Mouse (Mus musculus) neural tube, embryonic 14.5 days (tissue): ENCODE data around the gene Tmpo. TPM values are rescaled to one million over a fixed set of nuclear protein-coding genes. Genes with fewer than 3 reads are reported as not detected.
A peak's percentile ranks its signal among the peaks of the same experiment; 100 is the strongest.

ENCODE experiments used
- ATAC-seq: fragments of 200-750 bp; cut with Nextera tagmentation; 2 replicates; pipeline ENCODE4 v1.8.0; 2017; ENCODE audit warnings: low read depth, mild to moderate bottlenecking, moderate TSS enrichment, moderate library complexity
- H3K27ac ChIP-seq: fragments of 300-500 bp; sonication (generic); 2 replicates; pipeline ENCODE4 v1.5.1; 2014; ENCODE audit warnings: low read depth, mild to moderate bottlenecking, control low read depth, low read length, moderate library complexity, mixed read lengths
- H3K27me3 ChIP-seq: fragments of 300-500 bp; sonication (generic); 2 replicates; pipeline ENCODE4 v1.6.1; 2014; ENCODE audit warnings: low read length; ENCODE audit not compliant: control insufficient read depth, insufficient read depth
- H3K36me3 ChIP-seq: fragments of 300-500 bp; sonication (generic); 2 replicates; pipeline ENCODE4 v1.6.1; 2014; ENCODE audit warnings: low read length, mixed read lengths; ENCODE audit not compliant: control insufficient read depth, insufficient read depth
- H3K4me1 ChIP-seq: fragments of 300-500 bp; sonication (generic); 2 replicates; pipeline ENCODE4 v1.6.1; 2014; ENCODE audit warnings: low read length; ENCODE audit not compliant: control insufficient read depth, insufficient read depth
- H3K4me2 ChIP-seq: fragments of 300-500 bp; sonication (generic); 2 replicates; pipeline ENCODE4 v1.6.1; 2014; ENCODE audit warnings: mild to moderate bottlenecking, low read depth, low read length, control low read depth
- H3K4me3 ChIP-seq: fragments of 300-500 bp; sonication (generic); 2 replicates; pipeline ENCODE4 v1.5.1; 2014; ENCODE audit warnings: low read depth, low read length, control low read depth, mixed read lengths
- H3K9ac ChIP-seq: fragments of 300-500 bp; sonication (generic); replicated peaks from 2 replicates; pipeline ENCODE4 v1.6.1; 2014; ENCODE audit warnings: low read depth, mild to moderate bottlenecking, control low read depth, low read length, mixed read lengths
- H3K9me3 ChIP-seq: fragments of 300-500 bp; sonication (generic); 2 replicates; pipeline ENCODE4 v1.6.1; 2016; ENCODE audit warnings: low read length; ENCODE audit not compliant: control insufficient read depth
- WGBS: fragments of 180-500 bp; shearing (Covaris S2); extraction: QIAGEN DNeasy Blood & Tissue Kit; methylation state at CpG from one replicate; pipeline ENCODE4 v1.1.7; 2014; 5-methylcytosine and 5-hydroxymethylcytosine counted together
- polyA plus RNA-seq: library from polyadenylated mRNA; unstranded; fragments of >200 nt; fragmentation: Nextera tagmentation; extraction: Ambion mirVana; gene quantifications from 2 replicates; pipeline ENCODE4 v1.2.1, GENCODE M21; 2014

The Tmpo gene
- polyA plus RNA-seq, 1 experiment from 2014 or later, result 96.1 TPM

DNA sequence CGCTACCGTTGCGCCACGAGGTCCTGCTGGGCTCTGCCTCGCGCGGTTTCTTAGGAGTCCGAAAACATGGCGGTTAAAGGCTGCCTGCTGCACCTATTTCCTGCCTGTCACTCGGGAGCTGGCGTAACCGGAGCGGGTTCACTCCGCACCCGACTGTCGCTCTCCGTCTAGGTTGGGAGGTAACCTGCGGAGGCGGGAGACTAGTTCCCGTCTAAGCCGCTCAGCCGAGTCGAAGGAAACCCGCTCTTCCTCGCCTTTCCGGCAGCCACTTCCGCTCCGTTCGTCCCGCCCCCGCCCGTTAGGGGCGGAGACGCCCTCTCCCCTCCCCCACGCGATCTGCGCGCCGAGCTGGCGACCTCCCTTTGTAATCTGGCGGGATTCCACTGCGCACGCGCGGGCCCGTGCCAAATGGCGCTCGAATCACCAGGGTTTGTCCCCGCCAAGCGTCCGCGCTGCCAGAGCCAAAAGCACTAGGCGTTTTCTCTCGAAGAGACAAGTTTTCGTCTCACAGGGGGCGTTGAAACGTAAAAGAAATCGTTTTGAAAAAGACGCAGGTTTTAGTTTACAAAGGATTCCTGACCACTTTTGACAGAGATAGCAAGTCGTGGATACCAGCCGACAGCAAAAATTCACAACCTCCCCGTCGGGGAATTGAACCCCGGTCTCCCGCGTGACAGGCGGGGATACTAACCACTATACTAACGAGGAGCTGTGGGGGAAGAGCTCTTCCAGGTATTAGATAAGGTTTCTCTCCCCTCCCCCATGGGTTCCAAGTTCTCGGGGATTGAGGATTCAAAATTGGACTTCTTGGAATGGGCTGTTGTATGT lies 560 bp upstream of the Tmpo start:
- peak overlapping the region; percentile 56 for H3K4me3 ChIP-seq
- H3K9me3 ChIP-seq, result no peaks in the 10 kb centered on the region
- under 1% methylated on average over 69 of the region's 69 CpGs for WGBS
- H3K27me3 ChIP-seq, result no peaks in the 10 kb centered on the region
- peak overlapping the region; percentile 96 for H3K27ac ChIP-seq
- peak overlapping the region; percentile 42 for H3K4me2 ChIP-seq
- ATAC-seq, result peak; percentile 92
- no peaks in the 10 kb centered on the region for H3K36me3 ChIP-seq
- peaks cover 10% of the 10 kb centered on the region; the same call in 1 of the 2 replicates for H3K4me1 ChIP-seq
- peak overlapping the region; percentile 78 for H3K9ac ChIP-seq

DNA sequence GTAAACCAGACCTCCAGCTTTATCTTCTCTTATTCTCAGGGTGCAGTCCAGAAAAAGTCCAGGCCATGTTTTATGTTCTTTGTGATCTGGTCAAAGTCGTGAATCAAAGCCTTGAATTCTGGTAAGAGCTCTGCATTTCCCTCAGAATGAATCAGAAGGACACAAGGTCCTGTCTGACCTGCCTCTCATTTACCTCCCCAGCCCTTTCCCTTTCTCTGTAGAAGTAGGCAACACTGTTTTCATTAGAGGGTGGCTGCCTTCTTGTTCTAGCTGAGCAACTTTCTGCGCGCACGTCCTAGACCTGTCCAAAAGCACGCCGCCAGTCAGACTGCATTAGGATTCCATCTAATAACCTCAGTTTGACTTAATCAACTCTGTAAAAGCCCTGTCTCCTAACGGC lies 814 bp downstream of the Tmpo start:
- peak overlapping the region; percentile 56 for H3K4me3 ChIP-seq
- no peaks in the 10 kb centered on the region for H3K27me3 ChIP-seq
- peaks cover 10% of the 10 kb centered on the region; the same call in 1 of the 2 replicates for H3K4me1 ChIP-seq
- no peak for ATAC-seq
- no peaks in the 10 kb centered on the region for H3K9me3 ChIP-seq
- 25% methylated on average over 7 of the region's 7 CpGs for WGBS
- H3K9ac ChIP-seq, result peak overlapping the region; percentile 13; the same call in 1 of the 2 replicates
- peak overlapping the region; percentile 96; the same call in 1 of the 2 replicates for H3K27ac ChIP-seq
- H3K4me2 ChIP-seq, result peak overlapping the region; percentile 42
- no peaks in the 10 kb centered on the region for H3K36me3 ChIP-seq

DNA sequence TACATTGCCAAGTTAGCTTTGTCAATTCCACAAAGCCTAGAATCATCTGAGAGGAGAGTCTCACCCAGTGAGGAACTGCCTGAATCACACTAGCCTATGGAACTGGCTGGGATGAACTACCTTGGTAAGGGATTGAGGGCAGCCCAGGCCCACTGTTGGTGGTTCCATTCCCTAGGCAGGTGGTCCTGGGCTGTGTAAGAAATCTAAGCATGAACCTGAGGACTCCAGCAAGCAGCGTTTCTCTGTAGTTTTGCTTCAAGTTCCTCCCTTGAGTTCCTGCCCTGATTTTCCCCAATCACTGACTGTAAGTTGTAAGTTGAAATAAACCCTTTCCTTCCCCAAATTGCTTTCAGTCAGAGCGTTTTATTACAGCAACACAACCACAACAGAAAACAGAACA lies 1.3 kb downstream of the Tmpo start:
- Histone ChIP-seq H3K36me3 (no peaks in the 10 kb centered on the region), H3K4me3 (no peak overlapping the region), H3K4me2 (peak overlapping the region; percentile 42; the same call in 1 of the 2 replicates), H3K9me3 (no peaks in the 10 kb centered on the region), H3K9ac (no peak overlapping the region), H3K4me1 (peaks cover 10% of the 10 kb centered on the region; the same call in 1 of the 2 replicates), H3K27me3 (no peaks in the 10 kb centered on the region), H3K27ac (0 out of 2 replicates have a peak overlapping the region, but pooled peaks have one; percentile 23)
- 87% methylated on average over 2 of the region's 2 CpGs for WGBS
- ATAC-seq, result no peak

GRCm38 (mm10) chr10:91177201-91177600 lies 3.9 kb downstream of the Tmpo start:
- H3K4me2 ChIP-seq, result no peak overlapping the region
- no peaks in the 10 kb centered on the region for H3K9me3 ChIP-seq
- no peaks in the 10 kb centered on the region for H3K36me3 ChIP-seq
- H3K27me3 ChIP-seq, result no peaks in the 10 kb centered on the region
- no peak for ATAC-seq
- H3K9ac ChIP-seq, result no peak overlapping the region
- no peak overlapping the region for H3K27ac ChIP-seq
- whole genome bisulfite sequencing, result 57% methylated on average over 3 of the region's 4 CpGs
- no peak overlapping the region for H3K4me3 ChIP-seq
- peaks cover 5% of the 10 kb centered on the region; the same call in 1 of the 2 replicates for H3K4me1 ChIP-seq

GRCm38 (mm10) chr10:91172329-91173100 lies 8.6 kb downstream of the Tmpo start:
- WGBS, result 81% methylated on average over 14 of the region's 14 CpGs
- peak overlapping the region; percentile 97 for H3K4me3 ChIP-seq
- H3K27ac ChIP-seq, result peak overlapping the region; percentile 99
- H3K9me3 ChIP-seq, result no peaks in the 10 kb centered on the region
- H3K4me1 ChIP-seq, result peaks cover 12% of the 10 kb centered on the region
- H3K27me3 ChIP-seq, result no peaks in the 10 kb centered on the region
- ATAC-seq, result no peak
- H3K4me2 ChIP-seq, result peak overlapping the region; percentile 55
- H3K9ac ChIP-seq, result peak overlapping the region; percentile 90; the same call in 1 of the 2 replicates
- H3K36me3 ChIP-seq, result no peaks in the 10 kb centered on the region

- Histone ChIP-seq H3K36me3 (no peaks in the 10 kb centered on the region), H3K27me3 (no peaks in the 10 kb centered on the region), H3K9ac (peak overlapping the region; percentile 90), H3K27ac (peak overlapping the region; percentile 99), H3K9me3 (no peaks in the 10 kb centered on the region), H3K4me3 (peak overlapping the region; percentile 97), H3K4me2 (peak overlapping the region; percentile 57), H3K4me1 (peaks cover 20% of the 10 kb centered on the region)
- peak; percentile 97 for ATAC-seq
- WGBS, result under 1% methylated on average over 61 of the region's 68 CpGs
Measured at GRCm38 (mm10) chr10:91171455-91172328, 9.4 kb downstream of the Tmpo start.

DNA sequence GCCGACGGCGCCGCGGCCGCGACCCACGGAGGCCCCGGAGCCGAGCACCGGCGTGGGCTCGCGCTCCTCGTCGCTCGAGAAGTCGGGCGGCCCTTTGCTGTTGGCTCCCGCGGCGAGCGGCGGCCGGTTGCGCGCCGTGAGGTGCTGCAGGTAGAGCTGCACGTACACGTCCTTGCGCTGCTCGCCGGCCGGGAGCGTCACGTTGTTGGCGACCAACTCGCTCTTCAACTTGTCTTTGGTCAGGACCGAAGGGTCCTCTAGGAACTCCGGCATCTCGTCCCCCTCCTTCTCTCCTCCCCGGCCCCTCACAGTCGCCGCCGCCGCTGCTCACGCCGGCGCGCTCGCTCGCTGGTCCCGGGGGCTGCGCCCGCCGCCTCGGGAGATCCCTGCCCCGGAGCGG lies 10.1 kb downstream of the Tmpo start:
- H3K9ac ChIP-seq, result peak overlapping the region; percentile 90
- peak; percentile 68 for ATAC-seq
- under 1% methylated on average over 57 of the region's 59 CpGs for WGBS

DNA sequence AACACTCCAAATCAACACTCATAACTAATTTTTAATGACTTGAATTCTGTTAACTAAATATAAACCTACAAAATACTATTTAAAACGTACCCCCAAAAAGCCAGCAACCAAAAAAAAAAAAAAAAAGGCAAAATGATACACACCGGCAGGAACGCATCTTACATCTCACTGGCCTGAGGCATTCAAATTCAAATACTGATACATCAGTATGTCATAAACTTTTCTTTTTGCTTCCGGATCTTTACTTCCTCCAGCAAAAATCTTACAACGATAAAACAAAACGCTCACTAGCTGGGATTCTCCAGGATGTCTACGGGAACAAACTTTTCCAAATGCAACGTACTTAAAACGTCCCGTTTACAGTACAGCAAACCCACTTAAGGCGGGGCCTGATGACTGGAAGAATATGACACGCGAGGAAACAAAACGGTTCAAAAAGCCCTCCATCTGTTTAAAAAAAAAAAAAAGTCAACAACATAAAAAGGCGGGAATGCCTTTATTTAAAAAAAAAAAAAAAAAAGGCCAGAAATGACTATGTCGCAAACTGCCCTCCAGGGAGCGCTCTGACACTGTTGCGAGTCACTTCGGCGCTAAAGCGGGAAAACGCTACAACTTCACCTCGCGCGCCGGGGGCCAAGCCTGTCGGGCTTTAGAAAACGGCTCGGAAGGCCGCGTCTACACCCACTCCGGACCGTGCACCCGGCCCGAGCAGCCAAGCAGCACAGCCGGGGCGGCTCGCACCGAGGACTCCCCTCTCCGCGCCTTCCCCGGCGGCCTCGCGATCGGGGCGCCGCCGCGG lies 10.8 kb downstream of the Tmpo start:
- under 1% methylated on average over 44 of the region's 50 CpGs for WGBS
- peaks cover 21% of the 10 kb centered on the region for H3K4me1 ChIP-seq
- peak overlapping the region; percentile 97 for H3K4me3 ChIP-seq
- peak overlapping the region; percentile 90 for H3K9ac ChIP-seq
- 0 out of 2 replicates have a peak, but pooled peaks cover under 1% of the 10 kb centered on the region for H3K36me3 ChIP-seq
- peak overlapping the region; percentile 99 for H3K27ac ChIP-seq
- H3K27me3 ChIP-seq, result no peaks in the 10 kb centered on the region
- peak overlapping the region; percentile 57 for H3K4me2 ChIP-seq
- no peaks in the 10 kb centered on the region for H3K9me3 ChIP-seq
- peak; percentile 53 for ATAC-seq

More for the DNA sequence above, 10.1 kb downstream of the Tmpo start:
- Histone ChIP-seq H3K4me3 (peak overlapping the region; percentile 97), H3K27ac (peak overlapping the region; percentile 99), H3K9me3 (no peaks in the 10 kb centered on the region), H3K36me3 (no peaks in the 10 kb centered on the region), H3K4me2 (peak overlapping the region; percentile 57), H3K4me1 (peaks cover 21% of the 10 kb centered on the region), H3K27me3 (no peaks in the 10 kb centered on the region)
